ENCODE assay signal across 8 mouse cellular contexts in the genomic region with DNA sequence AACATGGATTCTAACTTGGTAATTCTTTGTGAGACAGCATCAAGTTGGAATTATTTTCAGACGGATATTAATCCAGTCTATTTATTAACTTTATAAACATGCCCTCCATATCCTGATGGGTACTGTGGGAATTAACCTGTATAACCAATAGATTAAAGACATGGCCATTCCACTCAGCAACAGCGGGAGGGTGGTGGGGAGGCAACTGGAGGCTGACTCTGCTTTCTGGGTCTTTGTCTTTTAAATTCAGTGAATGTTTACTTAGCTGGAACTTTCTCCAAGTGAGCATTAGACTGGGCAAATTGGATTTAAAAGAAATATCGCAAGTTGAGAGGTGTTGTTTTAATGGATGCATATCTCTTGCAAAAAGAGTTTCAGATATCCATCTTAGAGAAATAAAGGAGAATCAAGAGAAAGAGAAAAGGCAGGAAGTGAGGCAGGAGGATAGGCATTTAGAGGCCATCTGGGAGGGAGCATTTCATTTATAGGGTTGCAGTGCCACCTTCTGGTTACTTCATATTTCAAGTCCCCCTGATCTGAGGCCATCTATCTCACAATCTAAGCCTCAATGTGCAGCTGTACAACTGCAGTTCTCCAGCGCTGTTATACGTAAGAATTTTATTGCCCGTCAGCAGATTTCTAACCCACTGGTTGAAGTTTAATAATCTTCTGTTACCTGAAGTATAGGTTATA.
DNase-seq lines count a peak whose midpoint lies in the region; ATAC-seq and TF ChIP-seq lines count a peak whose summit lies in the region.

No protein-coding gene starts in this region.

- H3K9ac ChIP-seq in kidney, embryonic 16.5 days (replicated peaks; ENCODE audit: low read length) = no peak overlapping the region
- H3K9ac ChIP-seq in liver, postnatal 0 days (replicated peaks) = no peak overlapping the region

- no peak overlapping the region for H3K4me3 ChIP-seq in cortical plate, adult 2 months (ENCODE audit: insufficient read depth, low read length)
- no peak overlapping the region for H3K4me3 ChIP-seq in kidney, embryonic 16.5 days (ENCODE audit: low read length)
- H3K4me3 ChIP-seq in liver, postnatal 0 days (ENCODE audit: low read depth, low read length) = no peak overlapping the region

- H3K4me1 ChIP-seq in cortical plate, adult 2 months (ENCODE audit: control insufficient read depth, insufficient read depth, low read length) = no peaks in the 10 kb centered on the region; the same call in 1 of the 2 replicates
- H3K4me1 ChIP-seq in kidney, embryonic 16.5 days (ENCODE audit: insufficient read depth, low read length) = peaks cover 4% of the 10 kb centered on the region
- H3K4me1 ChIP-seq in liver, postnatal 0 days (ENCODE audit: insufficient read depth) = no peaks in the 10 kb centered on the region

- TF ChIP-seq POLR2A in cortical plate, adult 2 months (IDR thresholded peaks at IDR 0.05; ENCODE audit: extremely low read depth, insufficient read depth, low read length) = no peak

- peak; percentile 85 for ATAC-seq in granulocyte monocyte progenitor cell, adult 5-6 weeks (replicated peaks; ENCODE audit: poor library complexity, severe bottlenecking)
- peak; percentile 85 for ATAC-seq in kidney, embryonic 16.5 days (ENCODE audit: low FRiP score, low TSS enrichment)
- ATAC-seq in liver, postnatal 0 days = no peak

- no peaks in the 10 kb centered on the region for H3K9me3 ChIP-seq in kidney, embryonic 16.5 days (ENCODE audit: low read length)
- H3K9me3 ChIP-seq in liver, postnatal 0 days (ENCODE audit: low read length) = no peaks in the 10 kb centered on the region

- DNase-seq in B cell, adult 2 months = peak; percentile 11 to 13
- DNase-seq in Muller cell, postnatal 12 days (ENCODE audit: inconsistent ontology term) = peak; percentile 77
- DNase-seq in liver, postnatal 0 days = peak; percentile 18
- DNase-seq in retina, adult 2 months (ENCODE audit: low read depth, low spot score) = peak; percentile 28
- DNase-seq in spleen, postnatal 4 days (ENCODE audit: low spot score in 2 of 2) = no peak

- no peak overlapping the region for H3K27ac ChIP-seq in cortical plate, adult 2 months (ENCODE audit: insufficient read depth, low read length)
- H3K27ac ChIP-seq in kidney, embryonic 16.5 days (ENCODE audit: low read length) = 0 out of 2 replicates have a peak overlapping the region, but pooled peaks have one; percentile 48
- H3K27ac ChIP-seq in liver, postnatal 0 days (ENCODE audit: low read depth) = no peak overlapping the region

- H3K4me2 ChIP-seq in kidney, embryonic 16.5 days (replicated peaks; ENCODE audit: low read depth, low read length) = no peak overlapping the region
- no peak overlapping the region for H3K4me2 ChIP-seq in liver, postnatal 0 days (ENCODE audit: low read depth, low read length)

- no peaks in the 10 kb centered on the region for H3K27me3 ChIP-seq in kidney, embryonic 16.5 days (ENCODE audit: insufficient read depth, low read length)
- H3K27me3 ChIP-seq in liver, postnatal 0 days (ENCODE audit: insufficient read depth, low read length) = no peaks in the 10 kb centered on the region

- TF ChIP-seq EP300 in liver, postnatal 0 days (IDR thresholded peaks at IDR 0.05; ENCODE audit: low read depth) = no peak

- WGBS in kidney, embryonic 16.5 days = 9% methylated on average over 6 of the region's 6 CpGs
- WGBS in liver, postnatal 0 days (ENCODE audit: insufficient replicate concordance) = 19% methylated on average over 6 of the region's 6 CpGs

- TF ChIP-seq CTCF in cortical plate, adult 2 months (IDR thresholded peaks at IDR 0.05; ENCODE audit: extremely low read depth, insufficient read depth, low read length) = peak; percentile 61
- TF ChIP-seq CTCF in liver, postnatal 0 days (IDR thresholded peaks at IDR 0.05; ENCODE audit: low read depth) = peak; percentile 61

- H3K36me3 ChIP-seq in kidney, embryonic 16.5 days (ENCODE audit: insufficient read depth, low read length) = no peaks in the 10 kb centered on the region
- no peaks in the 10 kb centered on the region for H3K36me3 ChIP-seq in liver, postnatal 0 days (replicated peaks; ENCODE audit: insufficient read depth, low read length)

Comparison
In these comparisons a context has a peak if more than half of its experiments do, and no peak if none do; other contexts are left out.
1. DNase-seq: peak in B cell, adult 2 months (2 of 2), Muller cell, postnatal 12 days (single experiment), liver, postnatal 0 days (single experiment) and retina, adult 2 months (single experiment); none in spleen, postnatal 4 days (0 of 2).